Mouse (Mus musculus): ENCODE measurements around the gene Hnrnpa1.

GRCm38 (mm10) chr15:103294649-103295048, 54.4 kb downstream of the Hnrnpa1 start:
- no peak for TF ChIP-seq POLR2A (IDR thresholded peaks at IDR 0.05; ENCODE audit: insufficient read depth, low read depth, low read length)
- no peak for TF ChIP-seq CTCF (IDR thresholded peaks at IDR 0.05; ENCODE audit: insufficient read depth, low read depth, low read length)

Measured in olfactory bulb, adult 2 months (tissue).